Mouse (Mus musculus): ENCODE measurements around the gene Pde4b. TPM values are rescaled to one million over a fixed set of nuclear protein-coding genes. Genes with fewer than 3 reads are reported as not detected.
A peak's percentile ranks its signal among the peaks of the same experiment; 100 is the strongest.

The Pde4b gene
- polyA plus RNA-seq, 1 experiment from 2014 or later, result 35.4 TPM

DNA sequence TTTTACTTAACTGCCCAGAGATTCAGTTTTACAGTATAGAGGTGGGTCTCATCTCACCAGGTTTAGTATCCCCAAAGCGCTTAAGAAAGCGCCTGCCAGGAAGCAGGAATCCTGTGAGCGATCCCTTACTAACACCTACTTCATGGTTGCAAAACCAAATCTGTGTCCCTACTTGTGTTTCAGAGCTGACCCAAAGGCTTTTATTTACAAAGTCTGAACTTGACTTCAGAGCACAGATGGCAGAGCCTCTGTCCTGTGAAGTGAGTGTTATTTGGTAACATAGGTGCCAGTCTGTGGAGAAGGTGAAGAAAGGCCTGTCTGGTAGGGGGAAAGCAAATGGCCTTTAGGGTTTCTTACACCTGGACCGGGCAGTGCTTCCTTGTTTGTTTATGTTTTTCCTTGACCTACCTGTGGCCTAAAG lies 486.0 kb downstream of the Pde4b start:
- Histone ChIP-seq H3K36me3 (ENCODE audit: control insufficient read depth, insufficient read depth, low read length) (no peaks in the 10 kb centered on the region), H3K9ac (ENCODE audit: low read length) (peak overlapping the region; percentile 49), H3K4me3 (ENCODE audit: low read length) (peak overlapping the region; percentile 44), H3K27ac (ENCODE audit: low read length) (peak overlapping the region; percentile 10; the same call in 1 of the 2 replicates), H3K9me3 (ENCODE audit: control insufficient read depth, low read length) (no peaks in the 10 kb centered on the region), H3K4me1 (replicated peaks; ENCODE audit: control insufficient read depth, insufficient read depth, low read length) (peaks cover 31% of the 10 kb centered on the region), H3K27me3 (ENCODE audit: control insufficient read depth, insufficient read depth, low read depth, low read length) (no peaks in the 10 kb centered on the region), H3K4me2 (ENCODE audit: low read depth, low read length) (peak overlapping the region; percentile 46)
- ATAC-seq (ENCODE audit: low read depth), result no peak
- WGBS, result 70% methylated on average over 4 of the region's 4 CpGs

DNA sequence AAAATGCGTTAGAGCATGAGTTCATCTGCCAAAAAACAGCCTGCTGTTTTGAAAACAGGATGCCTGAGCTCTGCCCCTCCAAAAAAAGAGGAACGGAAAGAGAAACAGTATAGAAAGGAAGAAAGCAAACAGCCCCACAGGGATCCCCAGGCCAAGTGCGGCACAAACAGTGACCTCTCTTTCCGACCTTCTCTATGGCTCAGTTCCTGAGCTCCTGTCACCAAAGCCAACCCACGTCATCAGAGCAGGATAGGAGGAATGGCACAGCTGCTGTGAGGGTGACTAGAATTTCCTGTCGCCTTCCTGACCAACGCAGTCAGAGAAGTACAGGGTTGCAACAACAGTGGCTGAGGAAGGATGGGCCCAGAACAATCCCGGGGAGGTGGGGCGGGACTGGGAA lies 486.9 kb downstream of the Pde4b start:
- peak overlapping the region; percentile 62 for H3K27ac ChIP-seq (ENCODE audit: low read length)
- no peaks in the 10 kb centered on the region for H3K9me3 ChIP-seq (ENCODE audit: control insufficient read depth, low read length)
- WGBS, result 29% methylated on average over 9 of the region's 9 CpGs
- no peaks in the 10 kb centered on the region for H3K27me3 ChIP-seq (ENCODE audit: control insufficient read depth, insufficient read depth, low read depth, low read length)
- H3K36me3 ChIP-seq (ENCODE audit: control insufficient read depth, insufficient read depth, low read length), result no peaks in the 10 kb centered on the region
- peak overlapping the region; percentile 44 for H3K4me3 ChIP-seq (ENCODE audit: low read length)
- H3K4me1 ChIP-seq (replicated peaks; ENCODE audit: control insufficient read depth, insufficient read depth, low read length), result peaks cover 22% of the 10 kb centered on the region
- peak overlapping the region; percentile 46 for H3K4me2 ChIP-seq (ENCODE audit: low read depth, low read length)
- peak overlapping the region; percentile 58 for H3K9ac ChIP-seq (ENCODE audit: low read length)
- peak; percentile 43 for ATAC-seq (ENCODE audit: low read depth)

DNA sequence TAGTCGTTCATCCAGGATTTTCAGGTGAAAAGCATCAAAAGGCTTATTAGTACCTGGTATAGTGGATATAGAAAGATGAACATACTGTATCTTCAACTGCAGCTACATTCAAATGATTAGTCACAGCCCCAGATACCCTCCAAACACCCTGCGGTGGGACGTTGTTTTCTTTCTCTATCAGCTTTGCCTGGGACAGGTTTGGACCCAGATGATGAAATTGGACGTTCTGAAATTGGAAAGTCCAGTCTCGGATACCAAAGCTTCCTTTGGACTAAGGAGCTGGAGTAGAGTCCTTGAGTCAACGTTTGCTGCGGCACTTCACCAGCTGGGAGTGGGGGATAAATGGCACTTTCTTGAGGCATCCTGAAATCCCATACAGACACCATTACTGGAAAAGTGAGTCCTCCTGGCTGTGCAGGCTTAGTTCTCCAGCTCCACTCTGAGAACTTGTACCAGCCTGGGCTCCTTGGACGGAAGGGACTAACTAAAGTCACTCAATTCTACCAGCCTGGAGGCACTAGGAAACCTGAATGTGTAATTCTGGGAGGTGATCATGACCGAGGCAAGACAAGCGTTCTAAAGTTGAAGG lies 487.4 kb downstream of the Pde4b start:
- peaks cover 17% of the 10 kb centered on the region for H3K4me1 ChIP-seq (replicated peaks; ENCODE audit: control insufficient read depth, insufficient read depth, low read length)
- peak overlapping the region; percentile 46; the same call in 1 of the 2 replicates for H3K4me2 ChIP-seq (ENCODE audit: low read depth, low read length)
- H3K9me3 ChIP-seq (ENCODE audit: control insufficient read depth, low read length), result no peaks in the 10 kb centered on the region
- no peak for ATAC-seq (ENCODE audit: low read depth)
- peak overlapping the region; percentile 62; the same call in 1 of the 2 replicates for H3K27ac ChIP-seq (ENCODE audit: low read length)
- no peak overlapping the region; the same call in 1 of the 2 replicates for H3K9ac ChIP-seq (ENCODE audit: low read length)
- no peaks in the 10 kb centered on the region for H3K27me3 ChIP-seq (ENCODE audit: control insufficient read depth, insufficient read depth, low read depth, low read length)
- 61% methylated on average over 10 of the region's 10 CpGs for WGBS
- H3K4me3 ChIP-seq (ENCODE audit: low read length), result no peak overlapping the region
- no peaks in the 10 kb centered on the region for H3K36me3 ChIP-seq (ENCODE audit: control insufficient read depth, insufficient read depth, low read length)

DNA sequence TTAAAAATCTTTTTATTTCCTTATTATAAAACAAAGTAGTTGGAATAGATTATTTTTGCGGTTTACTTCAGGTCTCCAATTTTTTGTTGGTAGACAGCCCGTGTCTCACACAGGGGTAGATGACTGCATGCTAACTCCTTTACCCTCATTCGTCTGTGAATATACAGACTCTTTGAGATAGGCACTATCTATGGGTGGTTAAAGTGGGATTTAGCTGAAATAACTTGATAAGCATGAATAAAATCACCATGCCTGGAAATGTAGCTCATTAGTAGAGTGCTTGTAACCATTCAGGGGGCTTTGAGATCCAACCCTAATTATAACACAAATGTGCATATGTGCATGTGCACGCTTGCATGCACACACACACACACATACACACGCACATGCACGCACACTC lies 488.8 kb downstream of the Pde4b start:
- H3K27ac ChIP-seq (ENCODE audit: low read length), result no peak overlapping the region
- 89% methylated on average over 6 of the region's 6 CpGs for WGBS
- H3K9me3 ChIP-seq (ENCODE audit: control insufficient read depth, low read length), result no peaks in the 10 kb centered on the region
- no peak overlapping the region for H3K9ac ChIP-seq (ENCODE audit: low read length)
- no peaks in the 10 kb centered on the region for H3K27me3 ChIP-seq (ENCODE audit: control insufficient read depth, insufficient read depth, low read depth, low read length)
- no peaks in the 10 kb centered on the region for H3K36me3 ChIP-seq (ENCODE audit: control insufficient read depth, insufficient read depth, low read length)
- H3K4me3 ChIP-seq (ENCODE audit: low read length), result no peak overlapping the region
- ATAC-seq (ENCODE audit: low read depth), result no peak
- H3K4me2 ChIP-seq (ENCODE audit: low read depth, low read length), result peak overlapping the region; percentile 4; the same call in 1 of the 2 replicates
- peaks cover 16% of the 10 kb centered on the region for H3K4me1 ChIP-seq (replicated peaks; ENCODE audit: control insufficient read depth, insufficient read depth, low read length)

DNA sequence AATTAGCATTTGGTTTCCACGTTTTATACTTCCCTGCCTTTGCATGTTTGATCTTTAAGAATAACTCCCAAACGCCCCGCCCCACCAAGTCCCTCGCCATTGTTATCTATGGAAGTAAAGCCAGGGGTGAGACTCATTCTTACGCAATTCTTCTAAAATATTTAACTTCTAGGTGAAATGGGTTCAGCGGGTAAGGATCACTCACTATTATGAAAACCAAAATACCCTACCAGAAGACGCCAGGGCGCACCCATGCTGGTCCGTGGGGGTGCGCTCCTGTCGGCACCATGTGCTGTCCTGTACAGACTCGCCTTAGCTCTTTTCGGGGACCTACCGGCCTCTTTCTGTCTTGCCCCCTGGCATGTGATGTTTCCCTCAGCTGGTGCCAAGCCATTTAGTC lies 490.3 kb downstream of the Pde4b start:
- Histone ChIP-seq H3K27me3 (ENCODE audit: control insufficient read depth, insufficient read depth, low read depth, low read length) (no peaks in the 10 kb centered on the region), H3K4me2 (ENCODE audit: low read depth, low read length) (no peak overlapping the region), H3K9ac (ENCODE audit: low read length) (no peak overlapping the region), H3K9me3 (ENCODE audit: control insufficient read depth, low read length) (no peaks in the 10 kb centered on the region), H3K36me3 (ENCODE audit: control insufficient read depth, insufficient read depth, low read length) (no peaks in the 10 kb centered on the region), H3K27ac (ENCODE audit: low read length) (no peak overlapping the region), H3K4me1 (replicated peaks; ENCODE audit: control insufficient read depth, insufficient read depth, low read length) (peaks cover 12% of the 10 kb centered on the region), H3K4me3 (ENCODE audit: low read length) (no peak overlapping the region)
- no peak for ATAC-seq (ENCODE audit: low read depth)
- WGBS, result 71% methylated on average over 14 of the region's 14 CpGs

DNA sequence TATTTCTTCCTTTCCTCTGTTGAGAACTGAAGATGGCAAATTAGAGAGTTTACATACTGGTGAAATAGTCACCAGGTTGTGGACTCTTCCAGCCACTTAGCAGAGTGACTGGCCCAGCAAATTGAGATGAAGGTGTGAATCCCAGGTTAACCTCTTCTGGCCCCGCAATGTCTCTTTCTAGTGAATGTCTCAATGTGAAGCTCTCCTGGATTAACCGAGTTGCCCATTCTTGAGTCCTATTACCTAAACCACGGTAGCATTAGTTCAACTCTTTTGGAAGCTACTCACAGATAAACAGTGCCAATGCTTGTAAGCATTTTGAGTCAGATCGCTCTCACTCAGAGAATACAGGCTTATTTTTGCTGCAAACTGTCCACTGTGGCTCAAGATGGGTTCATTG lies 491.7 kb downstream of the Pde4b start:
- Histone ChIP-seq H3K36me3 (ENCODE audit: control insufficient read depth, insufficient read depth, low read length) (no peaks in the 10 kb centered on the region), H3K4me2 (ENCODE audit: low read depth, low read length) (no peak overlapping the region), H3K4me3 (ENCODE audit: low read length) (no peak overlapping the region), H3K9me3 (ENCODE audit: control insufficient read depth, low read length) (no peaks in the 10 kb centered on the region), H3K27me3 (ENCODE audit: control insufficient read depth, insufficient read depth, low read depth, low read length) (no peaks in the 10 kb centered on the region), H3K9ac (ENCODE audit: low read length) (no peak overlapping the region), H3K4me1 (replicated peaks; ENCODE audit: control insufficient read depth, insufficient read depth, low read length) (peaks cover 8% of the 10 kb centered on the region), H3K27ac (ENCODE audit: low read length) (no peak overlapping the region)
- 82% methylated on average over 4 of the region's 4 CpGs for WGBS
- ATAC-seq (ENCODE audit: low read depth), result no peak

DNA sequence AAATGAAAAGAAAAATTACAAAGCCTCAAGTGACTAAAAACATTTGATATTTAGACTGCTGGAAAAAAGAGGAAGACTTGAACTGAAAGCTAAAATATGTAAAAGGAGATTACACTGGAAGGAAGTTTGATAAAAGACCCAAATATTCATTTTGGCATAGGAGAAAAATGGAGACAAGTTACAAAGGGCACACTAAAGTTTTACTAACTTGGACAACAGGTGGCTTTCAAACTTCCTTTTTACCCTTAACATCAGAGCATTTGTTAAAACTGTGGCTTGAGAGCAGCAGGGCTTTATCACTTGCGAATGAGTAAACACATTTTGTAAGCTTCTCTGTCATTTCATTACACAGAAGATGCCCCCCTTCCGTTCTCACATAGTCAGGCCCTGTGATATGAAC lies 492.4 kb downstream of the Pde4b start:
- H3K9ac ChIP-seq (ENCODE audit: low read length), result no peak overlapping the region
- H3K36me3 ChIP-seq (ENCODE audit: control insufficient read depth, insufficient read depth, low read length), result no peaks in the 10 kb centered on the region
- H3K4me3 ChIP-seq (ENCODE audit: low read length), result no peak overlapping the region
- H3K9me3 ChIP-seq (ENCODE audit: control insufficient read depth, low read length), result no peaks in the 10 kb centered on the region
- no peak overlapping the region for H3K4me2 ChIP-seq (ENCODE audit: low read depth, low read length)
- ATAC-seq (ENCODE audit: low read depth), result no peak
- peaks cover 8% of the 10 kb centered on the region for H3K4me1 ChIP-seq (replicated peaks; ENCODE audit: control insufficient read depth, insufficient read depth, low read length)
- no peaks in the 10 kb centered on the region for H3K27me3 ChIP-seq (ENCODE audit: control insufficient read depth, insufficient read depth, low read depth, low read length)
- 46% methylated on average over 2 of the region's 2 CpGs for WGBS
- no peak overlapping the region for H3K27ac ChIP-seq (ENCODE audit: low read length)

DNA sequence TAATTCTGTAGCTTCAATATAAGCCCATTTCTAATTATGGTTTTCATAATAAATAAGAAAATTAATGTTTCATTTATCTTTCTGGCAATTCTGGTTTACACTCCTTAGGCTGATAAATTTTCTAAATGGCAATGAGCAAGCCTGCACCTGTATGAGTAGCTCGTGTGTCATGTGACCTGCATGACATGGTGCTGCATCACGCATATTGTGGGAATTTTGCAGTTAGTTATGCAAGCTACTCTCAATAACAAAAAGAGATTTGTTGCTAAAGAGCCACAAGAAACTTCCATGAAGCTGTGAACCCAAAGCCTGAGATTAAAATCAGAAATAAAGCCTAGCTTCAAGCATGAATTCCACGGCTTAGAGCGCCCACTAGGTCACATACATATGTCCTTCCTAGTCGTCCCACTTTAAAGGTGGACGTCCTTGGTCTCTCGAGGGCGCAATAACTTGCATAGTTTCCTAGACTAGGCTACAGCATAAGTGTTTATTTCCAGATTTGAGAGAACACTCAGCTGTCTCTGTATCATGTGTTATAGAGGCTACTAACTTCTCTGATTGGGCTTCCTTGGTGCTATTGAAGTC lies 494.9 kb downstream of the Pde4b start:
- Histone ChIP-seq H3K27me3 (ENCODE audit: control insufficient read depth, insufficient read depth, low read depth, low read length) (no peaks in the 10 kb centered on the region), H3K9ac (ENCODE audit: low read length) (no peak overlapping the region), H3K4me2 (ENCODE audit: low read depth, low read length) (no peak overlapping the region), H3K36me3 (ENCODE audit: control insufficient read depth, insufficient read depth, low read length) (no peaks in the 10 kb centered on the region), H3K9me3 (ENCODE audit: control insufficient read depth, low read length) (no peaks in the 10 kb centered on the region), H3K4me3 (ENCODE audit: low read length) (no peak overlapping the region), H3K4me1 (replicated peaks; ENCODE audit: control insufficient read depth, insufficient read depth, low read length) (peaks cover 11% of the 10 kb centered on the region), H3K27ac (ENCODE audit: low read length) (no peak overlapping the region)
- ATAC-seq (ENCODE audit: low read depth), result no peak
- whole genome bisulfite sequencing, result 75% methylated on average over 8 of the region's 8 CpGs

DNA sequence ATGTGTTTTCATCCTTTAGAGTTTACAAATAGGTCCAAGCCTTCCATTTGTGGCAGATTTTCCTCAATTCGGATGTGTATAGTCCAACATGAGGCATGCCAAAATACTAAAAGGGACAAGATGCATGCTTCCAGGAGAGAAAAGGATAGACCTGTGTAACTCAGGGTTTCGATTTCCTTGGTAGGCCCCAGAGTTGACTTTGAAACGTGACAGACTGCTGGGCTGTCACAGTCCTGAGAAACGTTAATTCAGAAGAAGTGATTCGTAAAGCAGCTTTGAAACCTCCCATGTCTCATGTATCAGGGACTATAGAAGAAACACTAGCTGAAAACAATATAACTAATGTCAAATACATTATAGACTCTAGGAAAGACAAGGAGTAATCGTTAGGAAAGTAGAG lies 495.6 kb downstream of the Pde4b start:
- no peaks in the 10 kb centered on the region for H3K9me3 ChIP-seq (ENCODE audit: control insufficient read depth, low read length)
- no peaks in the 10 kb centered on the region for H3K36me3 ChIP-seq (ENCODE audit: control insufficient read depth, insufficient read depth, low read length)
- no peak overlapping the region for H3K4me3 ChIP-seq (ENCODE audit: low read length)
- peaks cover 7% of the 10 kb centered on the region for H3K4me1 ChIP-seq (replicated peaks; ENCODE audit: control insufficient read depth, insufficient read depth, low read length)
- H3K27ac ChIP-seq (ENCODE audit: low read length), result no peak overlapping the region
- no peak for ATAC-seq (ENCODE audit: low read depth)
- no peaks in the 10 kb centered on the region for H3K27me3 ChIP-seq (ENCODE audit: control insufficient read depth, insufficient read depth, low read depth, low read length)
- 78% methylated on average over 6 of the region's 6 CpGs for WGBS
- no peak overlapping the region for H3K4me2 ChIP-seq (ENCODE audit: low read depth, low read length)
- H3K9ac ChIP-seq (ENCODE audit: low read length), result no peak overlapping the region

All from lung, embryonic 16.5 days (tissue).